Mouse (Mus musculus): ENCODE data around the gene Ppm1k. TPM values are rescaled to one million over a fixed set of nuclear protein-coding genes. Genes with fewer than 3 reads are reported as not detected.
"Not testable (repeated sequence)": the region's sequence is repeated elsewhere in the genome, so short reads cannot be mapped to it uniquely, and the experiment has no call there.

The Ppm1k gene
- polyA plus RNA-seq, 2 experiments, result 3.4 to 4.2 TPM

GRCm38 (mm10) chr6:57503662-57504379, 31.4 kb downstream of the Ppm1k start:
- Histone ChIP-seq H3K27me3 (ENCODE audit: control insufficient read depth, insufficient read depth, low read length) (no peaks in the 10 kb centered on the region), H3K9me3 (ENCODE audit: control insufficient read depth, low read length) (no peaks in the 10 kb centered on the region), H3K4me3 (replicated peaks; ENCODE audit: low read length) (no peak overlapping the region), H3K27ac (replicated peaks; ENCODE audit: low read depth, low read length) (no peak overlapping the region), H3K4me2 (replicated peaks; ENCODE audit: low read depth, low read length, severe bottlenecking) (no peak overlapping the region), H3K4me1 (ENCODE audit: control insufficient read depth, insufficient read depth, low read length) (no peaks in the 10 kb centered on the region), H3K9ac (ENCODE audit: low read depth, low read length, severe bottlenecking) (no peak overlapping the region), H3K36me3 (ENCODE audit: control insufficient read depth, insufficient read depth, low read length) (no peaks in the 10 kb centered on the region)
- DNase-seq (ENCODE audit: low spot score), result no peak
- WGBS, result 33% methylated on average over 2 of the region's 3 CpGs
- no peak for ATAC-seq (ENCODE audit: low FRiP score, low read depth)
- no peak for TF ChIP-seq POLR2A (IDR thresholded peaks at IDR 0.05; ENCODE audit: borderline replicate concordance, extremely low read depth, insufficient read depth, insufficient read length)

DNA sequence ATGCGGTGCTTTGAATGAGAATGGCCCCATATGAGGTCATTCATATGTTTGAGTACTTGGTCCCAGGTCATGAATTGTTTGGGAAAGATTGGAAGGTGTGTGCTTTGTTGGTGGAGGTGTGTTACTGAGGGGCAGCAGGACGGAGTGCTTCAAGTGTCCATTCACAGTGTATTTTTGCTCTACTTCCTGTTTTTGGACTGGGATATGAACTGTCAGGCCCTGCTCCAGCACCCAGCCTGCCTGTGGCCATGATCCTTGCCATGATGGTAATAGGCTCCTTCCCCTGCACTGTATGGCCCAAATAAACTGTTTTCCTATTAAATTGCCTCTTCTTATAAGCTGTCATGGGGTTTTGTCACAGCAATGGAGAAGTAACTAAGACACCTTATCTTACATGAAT, 36.1 kb downstream of the Ppm1k start:
- H3K4me2 ChIP-seq (replicated peaks; ENCODE audit: low read depth, low read length, severe bottlenecking), result no peak overlapping the region
- H3K27ac ChIP-seq (replicated peaks; ENCODE audit: low read depth, low read length), result no peak overlapping the region
- H3K4me3 ChIP-seq (replicated peaks; ENCODE audit: low read length), result no peak overlapping the region
- no peak overlapping the region for H3K9ac ChIP-seq (ENCODE audit: low read depth, low read length, severe bottlenecking)
- no peaks in the 10 kb centered on the region for H3K4me1 ChIP-seq (ENCODE audit: control insufficient read depth, insufficient read depth, low read length)
- no peak for TF ChIP-seq POLR2A (IDR thresholded peaks at IDR 0.05; ENCODE audit: borderline replicate concordance, extremely low read depth, insufficient read depth, insufficient read length)
- no peak for DNase-seq (ENCODE audit: low spot score)
- WGBS, result 71% methylated on average over 2 of the region's 2 CpGs
- H3K9me3 ChIP-seq (ENCODE audit: control insufficient read depth, low read length), result no peaks in the 10 kb centered on the region
- no peak for ATAC-seq (ENCODE audit: low FRiP score, low read depth)
- no peaks in the 10 kb centered on the region for H3K27me3 ChIP-seq (ENCODE audit: control insufficient read depth, insufficient read depth, low read length)
- no peaks in the 10 kb centered on the region for H3K36me3 ChIP-seq (ENCODE audit: control insufficient read depth, insufficient read depth, low read length)

- H3K27ac ChIP-seq (replicated peaks; ENCODE audit: low read depth, low read length); H3K9me3 ChIP-seq (ENCODE audit: control insufficient read depth, low read length); H3K9ac ChIP-seq (ENCODE audit: low read depth, low read length, severe bottlenecking); H3K27me3 ChIP-seq (ENCODE audit: control insufficient read depth, insufficient read depth, low read length); H3K4me3 ChIP-seq (replicated peaks; ENCODE audit: low read length); H3K4me1 ChIP-seq (ENCODE audit: control insufficient read depth, insufficient read depth, low read length); H3K36me3 ChIP-seq (ENCODE audit: control insufficient read depth, insufficient read depth, low read length); ATAC-seq (ENCODE audit: low FRiP score, low read depth); H3K4me2 ChIP-seq (replicated peaks; ENCODE audit: low read depth, low read length, severe bottlenecking); DNase-seq (ENCODE audit: low spot score): not testable (repeated sequence)
- WGBS, result 25% methylated on average over 3 of the region's 3 CpGs
Measured at GRCm38 (mm10) chr6:57468161-57468560, 67.1 kb downstream of the Ppm1k start.

Other genes starting within 250 kb of the Ppm1k start
- gene Vmn1r16, start 206.0 kb downstream of the Ppm1k start, polyA plus RNA-seq (2012; rRNA removed), result not detected in 2 replicates
- not detected in 2 replicates for gene Vmn1r16, start 206.0 kb downstream of the Ppm1k start, polyA plus RNA-seq (2014; fragmentation: Nextera tagmentation; extraction: Ambion mirVana)
- not detected in 2 replicates for gene Vmn1r17, start 171.7 kb downstream of the Ppm1k start, polyA plus RNA-seq (2012; rRNA removed)
- not detected in 2 replicates for gene Vmn1r17, start 171.7 kb downstream of the Ppm1k start, polyA plus RNA-seq (2014; fragmentation: Nextera tagmentation; extraction: Ambion mirVana)
- not detected in 2 replicates for gene Vmn1r18, start 139.7 kb downstream of the Ppm1k start, polyA plus RNA-seq (2012; rRNA removed)
- not detected in 2 replicates for gene Vmn1r18, start 139.7 kb downstream of the Ppm1k start, polyA plus RNA-seq (2014; fragmentation: Nextera tagmentation; extraction: Ambion mirVana)
- not detected in 2 replicates for gene Vmn1r19, start 131.7 kb downstream of the Ppm1k start, polyA plus RNA-seq (2012; rRNA removed)
- not detected in 2 replicates for gene Vmn1r19, start 131.7 kb downstream of the Ppm1k start, polyA plus RNA-seq (2014; fragmentation: Nextera tagmentation; extraction: Ambion mirVana)
- gene Vmn1r20, start 106.5 kb downstream of the Ppm1k start, polyA plus RNA-seq (2012; rRNA removed), result not detected in 2 replicates
- not detected in 2 replicates for gene Vmn1r20, start 106.5 kb downstream of the Ppm1k start, polyA plus RNA-seq (2014; fragmentation: Nextera tagmentation; extraction: Ambion mirVana)
- gene Herc6, start 45.5 kb upstream of the Ppm1k start, polyA plus RNA-seq (2012; rRNA removed), result 1.7 and 3.4 TPM in 2 replicates
- 1.4 and 2.2 TPM in 2 replicates for gene Herc6, start 45.5 kb upstream of the Ppm1k start, polyA plus RNA-seq (2014; fragmentation: Nextera tagmentation; extraction: Ambion mirVana)
- 9.9 and 11.7 TPM in 2 replicates for gene Pyurf, start 156.6 kb upstream of the Ppm1k start, polyA plus RNA-seq (2012; rRNA removed)
- 14.6 and 14.7 TPM in 2 replicates for gene Pyurf, start 156.6 kb upstream of the Ppm1k start, polyA plus RNA-seq (2014; fragmentation: Nextera tagmentation; extraction: Ambion mirVana)
- gene Lancl2, start 167.1 kb upstream of the Ppm1k start, polyA plus RNA-seq (2012; rRNA removed), result 15.5 and 17.8 TPM in 2 replicates
- 23.0 and 27.6 TPM in 2 replicates for gene Lancl2, start 167.1 kb upstream of the Ppm1k start, polyA plus RNA-seq (2014; fragmentation: Nextera tagmentation; extraction: Ambion mirVana)

All from limb, embryonic 14.5 days (tissue).